In the genomic region with DNA sequence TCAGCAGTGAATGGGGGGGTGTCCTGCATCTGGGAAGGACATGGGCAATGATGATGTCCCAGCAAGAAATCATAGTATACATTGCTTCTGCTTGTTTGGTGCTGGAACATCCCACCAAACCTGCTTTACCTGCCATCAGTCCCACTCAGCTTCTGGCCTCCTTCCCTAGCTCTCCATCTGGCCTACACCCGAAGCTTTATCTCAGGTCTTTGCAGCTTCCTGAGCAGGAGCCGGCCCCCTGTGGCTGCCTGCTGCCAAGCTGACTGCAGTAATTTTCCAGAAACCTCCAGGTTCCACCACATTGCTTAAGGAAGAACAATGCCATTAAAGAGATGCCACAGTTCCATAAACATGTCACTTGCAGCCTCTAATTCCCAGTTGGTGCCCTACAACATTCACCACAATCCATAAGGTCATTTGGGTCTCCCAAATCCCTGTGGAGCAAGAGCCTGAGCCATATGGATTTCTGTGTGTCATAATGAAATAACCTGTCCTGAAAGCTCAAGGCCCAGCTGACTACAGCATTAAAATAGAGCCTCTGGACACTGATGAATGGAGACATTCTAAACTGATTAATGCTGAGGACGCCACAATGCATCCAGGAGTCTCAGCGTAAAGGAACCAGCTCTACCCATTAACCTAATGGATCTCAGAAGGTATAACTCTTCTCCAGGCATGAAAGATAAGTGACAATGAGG, we compare ENCODE assay signal across 13 mouse cellular contexts.
DNase-seq lines count a peak whose midpoint lies in the region; TF ChIP-seq lines count a peak whose summit lies in the region.
"Had no signal": no experiment of that assay in that cellular context is flagged by ENCODE, and none has a peak within 500 bp of the region (broad histone marks: within the 10 kb centered on the region; RNA-seq: fewer than 3 reads in every experiment).

No protein-coding gene starts in this region.

- no peak for TF ChIP-seq POLR2A in cortical plate, adult 2 months (IDR thresholded peaks at IDR 0.05; ENCODE audit: extremely low read depth, insufficient read depth, low read length)

- TF ChIP-seq CTCF in cortical plate, adult 2 months (IDR thresholded peaks at IDR 0.05; ENCODE audit: extremely low read depth, insufficient read depth, low read length): no peak

- peaks cover 9% of the 10 kb centered on the region for H3K4me1 ChIP-seq in cortical plate, adult 2 months (ENCODE audit: control insufficient read depth, insufficient read depth, low read length)
- H3K4me1 ChIP-seq: heart, embryonic 15.5 days had no signal

- H3K4me3 ChIP-seq in cortical plate, adult 2 months (ENCODE audit: insufficient read depth, low read length): no peak overlapping the region
- H3K4me3 ChIP-seq: heart, embryonic 15.5 days; limb, embryonic 12.5 days had no signal

- DNase-seq in layer of hippocampus, adult 8-10 months (ENCODE audit: low spot score in 2 of 2): peak; percentile 30 to 40
- no peak for DNase-seq in layer of hippocampus, postnatal 36 days
- peak; percentile 99 for DNase-seq in brain, adult 2 months (ENCODE audit: low read depth, low spot score)
- peak; percentile 98 for DNase-seq in cerebellum, adult 11-12 months
- no peak for DNase-seq in adrenal gland, adult 8-10 months
- DNase-seq in spleen, postnatal 14 days (ENCODE audit: low spot score in 2 of 2): no peak
- no peak for DNase-seq in natural killer cell, adult 2 months (ENCODE audit: low spot score in 2 of 2)
- DNase-seq: kidney, adult 9 months; lung, postnatal 36 days; spleen, adult 18-20 months had no signal

- H3K27ac ChIP-seq in cortical plate, adult 2 months (ENCODE audit: insufficient read depth, low read length): 0 out of 2 replicates have a peak overlapping the region, but pooled peaks have one; percentile 22
- H3K27ac ChIP-seq: heart, embryonic 15.5 days; limb, embryonic 12.5 days had no signal

Comparison
In these comparisons a context has a peak if more than half of its experiments do, and no peak if none do; other contexts are left out.
1. DNase-seq: peak in layer of hippocampus, adult 8-10 months (2 of 2), brain, adult 2 months (single experiment) and cerebellum, adult 11-12 months (single experiment); none in layer of hippocampus, postnatal 36 days (0 of 2), adrenal gland, adult 8-10 months (single experiment), spleen, postnatal 14 days (0 of 2) and natural killer cell, adult 2 months (0 of 2).